Mouse (Mus musculus) lung, adult 2 months (tissue): ENCODE measurements around the gene Col25a1.

Source experiments
- CTCF ChIP-seq: fragments of 200-500 bp; IDR thresholded peaks from 2 replicates; pipeline ENCODE4 v1.5.1; 2011; ENCODE audit warnings: mild to moderate bottlenecking, low read length, control low read depth; ENCODE audit not compliant: insufficient read depth
- POLR2A ChIP-seq: fragments of 200-500 bp; IDR thresholded peaks from 2 replicates; pipeline ENCODE4 v1.6.1; 2011; ENCODE audit warnings: low read depth, mild to moderate bottlenecking, control low read depth, low read length, borderline replicate concordance; ENCODE audit errors: extremely low read depth

DNA sequence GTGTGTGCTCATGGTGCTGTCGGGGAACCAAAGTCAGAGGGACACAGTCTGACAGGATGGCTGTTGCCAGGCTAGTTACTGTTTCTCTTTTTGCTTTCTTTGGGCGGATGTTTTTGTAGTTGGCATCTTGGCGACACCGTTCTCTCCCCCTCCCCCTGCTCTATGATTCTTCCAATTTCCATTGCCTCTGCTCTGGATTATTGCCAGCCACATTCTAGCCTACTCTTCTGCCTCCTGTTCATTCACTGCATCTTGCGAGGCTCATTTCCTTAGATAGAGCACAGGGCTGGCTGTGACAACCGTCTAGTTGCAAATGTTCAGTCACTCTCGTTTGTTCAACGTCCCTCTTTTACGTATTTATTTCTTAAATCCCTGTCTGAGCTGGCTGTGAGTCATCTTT lies 40.8 kb upstream of the Col25a1 start:
- no peak for TF ChIP-seq CTCF
- TF ChIP-seq POLR2A = no peak
